Mouse (Mus musculus) lung, postnatal 25 days (tissue): ENCODE results near the gene Srpk1.
"Not testable (repeated sequence)": the region's sequence is repeated elsewhere in the genome, so short reads cannot be mapped to it uniquely, and the experiment has no call there.

ENCODE experiments used
- DNase-seq: peaks from one replicate; pipeline ENCODE4 v3.0.0; 2022; ENCODE audit warnings: low spot score

Srpk1 gene

DNA sequence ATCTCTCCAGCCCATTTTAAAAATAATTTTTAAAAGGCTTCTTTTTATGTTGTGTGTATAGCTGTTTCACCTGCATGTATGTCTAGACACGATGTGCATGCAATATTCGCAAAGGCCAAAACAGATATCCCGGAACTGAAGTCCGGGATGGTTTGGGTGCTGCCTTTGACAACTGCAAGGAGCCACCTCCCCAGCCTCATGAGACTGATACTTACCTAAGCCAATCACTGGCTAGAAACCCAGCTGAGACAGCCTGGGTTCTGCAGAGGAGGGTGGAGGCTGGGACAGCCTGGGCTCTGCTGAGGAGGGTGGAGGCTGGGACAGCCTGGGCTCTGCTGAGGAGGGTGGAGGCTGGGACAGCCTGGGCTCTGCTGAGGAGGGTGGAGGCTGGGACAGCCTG is 68.5 kb downstream of the Srpk1 start:
- not testable (repeated sequence) for DNase-seq

DNA sequence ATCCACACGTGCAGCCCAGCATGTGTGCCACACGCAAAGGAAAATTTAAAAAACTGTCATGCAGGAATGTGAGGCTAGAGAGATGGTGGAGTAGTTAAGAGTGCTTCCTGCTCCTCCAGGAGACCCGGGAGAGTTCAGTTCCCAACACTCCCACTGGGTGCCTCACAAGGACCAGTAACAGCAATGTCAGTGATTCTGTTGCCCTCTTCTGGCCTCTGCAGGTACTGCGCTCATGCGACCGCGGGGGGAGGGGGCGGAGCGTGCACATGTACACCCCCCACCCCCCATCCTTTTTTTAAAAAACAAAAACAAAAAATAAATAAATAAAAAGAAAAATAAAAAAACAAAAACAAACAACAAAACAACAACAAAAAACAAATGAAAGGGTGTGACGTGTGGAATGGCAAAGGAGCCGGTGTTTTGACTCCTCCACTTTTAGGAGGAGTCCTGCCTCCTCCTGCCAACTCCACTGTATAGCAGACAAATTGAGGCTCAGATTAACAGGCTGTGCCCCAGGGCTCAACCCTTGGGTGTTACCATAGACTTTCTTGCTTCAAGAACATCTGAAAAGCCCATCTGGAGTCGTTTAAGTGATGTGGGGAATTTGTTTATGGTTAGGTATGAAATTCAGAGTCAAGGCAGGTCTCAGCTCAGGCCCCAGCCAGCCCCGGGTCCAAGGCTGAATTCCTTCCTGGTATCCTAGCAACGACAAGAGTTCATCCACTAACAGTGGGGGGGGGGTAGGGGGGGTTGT is 69.3 kb downstream of the Srpk1 start:
- DNase-seq: peak; percentile 75

DNA sequence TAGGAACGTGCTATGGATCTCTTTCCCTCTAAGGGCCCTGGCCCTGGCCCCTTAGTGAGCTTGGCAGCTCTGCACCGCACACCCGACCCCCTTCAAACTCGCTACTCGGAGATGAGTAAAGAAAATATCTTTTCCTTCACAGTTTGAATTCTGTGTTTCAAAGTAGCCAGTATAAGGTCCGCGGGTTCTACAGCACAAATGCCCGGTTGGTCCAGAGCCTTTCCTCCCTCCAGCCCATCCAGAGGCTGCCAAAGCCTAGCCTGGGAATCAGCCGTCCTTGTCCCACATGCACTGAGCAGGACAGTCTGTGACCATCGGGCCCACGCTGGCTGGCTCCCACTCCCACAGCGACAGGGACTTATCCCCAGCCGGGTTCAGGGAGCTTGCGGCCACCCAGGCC is 73.4 kb downstream of the Srpk1 start, which contains the start of gene Clpsl2:
Clpsl2 (plus strand) TSS at position 301 of the 400 bp plus-strand sequence.
- DNase-seq: no peak

DNA sequence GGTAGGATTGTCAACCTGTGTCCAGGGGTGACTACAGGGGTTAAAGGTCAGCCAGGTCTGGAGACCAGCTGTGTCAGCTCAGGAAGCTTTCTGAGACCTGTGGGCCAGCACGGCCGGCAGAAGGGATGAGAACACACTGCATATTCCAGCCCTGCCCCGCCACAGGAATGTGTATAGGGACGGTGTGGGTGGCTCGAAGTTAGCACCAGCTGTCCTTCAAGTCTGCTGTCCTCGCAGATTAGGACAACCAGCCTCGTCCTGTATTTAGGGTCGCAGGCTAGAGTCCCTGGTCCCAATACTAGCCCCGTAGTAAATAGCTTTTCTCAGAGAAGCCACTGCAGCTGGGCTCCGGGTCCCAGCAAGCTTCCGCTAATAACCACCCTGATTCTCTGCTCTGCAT is 74.0 kb downstream of the Srpk1 start:
- DNase-seq: no peak

DNA sequence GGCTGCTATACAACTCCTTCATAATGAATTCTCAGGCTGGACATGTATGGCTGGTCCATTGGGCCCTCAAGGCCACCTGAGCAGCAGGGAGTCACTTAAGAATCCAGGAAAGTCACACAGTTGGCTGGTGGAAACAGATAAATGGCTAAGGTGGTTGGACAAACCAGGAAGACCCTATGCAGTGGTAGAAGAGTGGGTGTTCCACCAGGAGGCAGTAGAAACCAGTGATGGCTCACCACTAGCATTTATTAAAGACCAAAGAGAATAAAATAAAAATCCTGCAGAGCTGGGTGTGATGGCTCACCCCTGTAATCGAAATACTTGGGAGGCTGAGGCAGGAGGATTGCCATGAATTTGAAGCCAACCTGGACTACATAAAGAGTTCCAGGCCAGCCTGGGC is 75.6 kb downstream of the Srpk1 start:
- no peak for DNase-seq

DNA sequence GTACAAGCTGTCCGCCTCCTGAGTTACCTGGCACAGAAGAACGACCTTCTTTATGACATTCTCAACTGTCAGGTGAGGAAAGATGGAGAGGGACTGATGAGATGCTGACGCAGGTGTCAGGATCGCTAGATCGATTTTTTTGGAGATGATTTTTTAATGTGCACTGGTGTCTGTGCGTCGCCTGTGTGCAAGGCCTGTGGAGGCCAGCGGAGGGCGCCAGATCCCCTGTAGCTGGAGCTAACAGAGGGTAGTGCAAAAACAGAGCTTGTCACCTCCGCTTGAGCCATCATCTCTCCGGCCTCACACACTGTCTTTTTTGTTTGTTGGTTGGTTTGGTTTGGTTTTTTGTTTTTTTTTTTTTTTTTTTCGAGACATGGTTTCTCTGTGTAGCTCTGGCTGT is 84.6 kb downstream of the Srpk1 start:
- DNase-seq: no peak
